Mouse (Mus musculus): ENCODE results near the gene Il17rb. TPM values are rescaled to one million over a fixed set of nuclear protein-coding genes. Genes with fewer than 3 reads are reported as not detected.

Il17rb gene
- polyA plus RNA-seq, 1 experiment from 2014 or later = 1.1 TPM

DNA sequence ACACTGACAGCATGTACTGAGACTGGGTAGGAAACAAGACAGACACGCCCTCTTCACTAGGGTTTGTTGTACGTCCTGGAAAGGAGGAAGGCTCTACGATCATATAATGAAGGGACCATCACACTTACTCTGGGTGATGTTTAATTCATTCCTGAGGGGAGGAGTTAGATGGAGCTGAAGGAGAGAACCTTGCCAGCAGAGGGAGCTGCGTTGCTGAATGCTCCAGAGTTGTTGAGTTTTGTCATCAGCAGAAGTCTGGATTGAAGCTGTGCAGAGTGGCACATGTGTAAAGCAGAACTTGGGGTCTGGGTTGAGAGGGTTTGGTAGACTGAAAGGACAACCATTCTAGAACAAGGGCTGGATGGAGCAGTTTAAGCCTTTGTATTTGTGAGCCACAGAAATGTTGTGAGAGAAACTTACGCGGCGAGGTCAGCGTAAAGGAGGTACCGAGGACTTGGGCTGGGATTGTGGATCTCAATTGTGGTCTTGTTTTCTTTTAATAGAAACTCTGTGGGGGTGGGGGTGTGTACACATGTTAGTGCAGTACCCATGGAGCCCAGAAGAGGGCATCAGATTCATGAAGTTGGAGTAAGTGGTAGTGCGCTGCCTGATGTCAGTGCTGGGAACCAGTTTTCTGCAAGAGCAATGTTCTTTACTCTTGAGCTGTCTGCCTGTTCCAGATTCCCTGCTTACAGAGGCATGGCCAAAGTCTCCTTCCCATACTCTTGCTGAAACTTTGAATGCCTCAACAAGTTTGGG is 28.1 kb downstream of the Il17rb start:
- no peak overlapping the region for H3K4me3 ChIP-seq
- no peak overlapping the region for H3K9ac ChIP-seq
- no peak for ATAC-seq
- 97% methylated on average over 10 of the region's 10 CpGs for WGBS
- no peaks in the 10 kb centered on the region for H3K9me3 ChIP-seq (replicated peaks)
- H3K27ac ChIP-seq = no peak overlapping the region
- H3K27me3 ChIP-seq = no peaks in the 10 kb centered on the region
- H3K4me1 ChIP-seq = peaks cover 11% of the 10 kb centered on the region
- peaks cover 72% of the 10 kb centered on the region for H3K36me3 ChIP-seq (ENCODE audit: poor library complexity, severe bottlenecking)
- H3K4me2 ChIP-seq = no peak overlapping the region

DNA sequence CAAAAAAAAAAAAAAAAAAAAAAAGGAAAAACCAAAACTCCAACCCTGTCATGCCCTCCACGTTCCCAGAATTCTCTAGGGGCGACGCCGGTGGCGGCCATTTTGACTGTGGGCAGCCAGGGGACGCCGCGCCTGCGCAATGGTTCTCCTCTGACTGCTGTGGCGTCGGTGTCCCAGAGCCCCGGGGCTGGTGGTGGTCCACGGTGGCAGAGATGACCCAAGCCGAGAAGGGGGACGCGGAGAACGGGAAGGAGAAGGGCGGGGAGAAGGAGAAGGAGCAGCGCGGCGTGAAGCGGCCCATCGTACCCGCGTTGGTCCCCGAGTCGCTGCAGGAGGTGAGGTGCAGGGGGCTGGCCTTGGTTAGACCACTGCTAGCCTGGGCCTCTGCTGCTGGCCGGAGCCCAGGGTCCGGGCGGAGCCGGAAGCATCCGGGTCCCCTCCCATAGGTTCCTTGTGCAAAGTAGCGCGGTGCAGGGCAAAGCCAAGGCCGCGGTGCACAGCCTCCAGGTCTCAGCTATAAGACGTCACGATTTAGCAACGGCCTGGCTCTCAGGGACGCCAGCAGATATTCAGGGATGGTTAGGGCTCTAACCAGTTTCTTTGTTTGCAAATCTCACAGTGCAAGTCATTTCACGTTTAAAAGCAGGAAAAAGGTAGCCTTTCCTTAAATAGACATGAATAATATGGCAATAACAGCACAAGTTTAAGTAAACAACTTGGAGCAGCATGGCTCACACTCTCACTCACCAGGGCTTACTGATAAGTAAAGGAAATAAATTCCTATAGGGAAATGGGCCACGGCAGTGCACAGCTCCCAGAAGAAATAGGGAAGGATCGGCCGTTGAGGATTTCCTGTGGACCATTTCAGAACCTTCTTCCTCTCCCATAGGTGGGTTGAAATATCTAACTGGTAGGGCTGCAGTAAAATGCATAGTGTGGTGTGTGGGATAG is 30.2 kb downstream of the Il17rb start, which contains the start of gene Actr8:
Gene Actr8, plus strand, starts transcription at position 84 of the 951 bp plus-strand sequence.
- Histone ChIP-seq H3K27me3 (no peaks in the 10 kb centered on the region), H3K36me3 (ENCODE audit: poor library complexity, severe bottlenecking) (peaks cover 71% of the 10 kb centered on the region), H3K9ac (peak within 1 kb of the TSS; percentile 90), H3K4me1 (peaks cover 11% of the 10 kb centered on the region), H3K4me2 (peak within 1 kb of the TSS; percentile 88), H3K27ac (peak within 1 kb of the TSS; percentile 83), H3K4me3 (peak within 1 kb of the TSS; percentile 83), H3K9me3 (replicated peaks) (no peaks in the 10 kb centered on the region)
- WGBS = 4% methylated on average over 44 of the region's 44 CpGs
- peak; percentile 95 for ATAC-seq

DNA sequence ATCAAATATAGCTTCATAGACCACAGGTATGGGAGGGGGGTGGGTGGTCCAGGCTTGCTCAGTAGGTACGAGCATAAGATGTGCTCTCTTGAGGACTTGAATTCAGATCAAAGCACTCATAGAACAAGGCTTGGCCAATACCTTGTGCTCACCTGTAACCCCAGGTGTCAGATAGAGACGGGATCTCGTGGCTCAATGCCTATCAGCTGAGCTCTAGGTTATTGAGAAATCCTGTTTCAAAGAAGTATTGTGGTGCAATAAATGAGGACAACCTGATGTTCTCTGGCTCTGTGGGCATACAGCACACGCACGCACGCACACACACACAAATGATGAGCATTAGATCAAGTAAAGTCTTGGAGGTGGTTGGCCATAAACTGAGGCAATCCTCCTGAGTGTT is 31.8 kb downstream of the Il17rb start:
- Histone ChIP-seq H3K9me3 (replicated peaks) (no peaks in the 10 kb centered on the region), H3K36me3 (ENCODE audit: poor library complexity, severe bottlenecking) (peaks cover 71% of the 10 kb centered on the region), H3K9ac (no peak overlapping the region), H3K27me3 (no peaks in the 10 kb centered on the region), H3K4me2 (no peak overlapping the region), H3K4me1 (peaks cover 11% of the 10 kb centered on the region), H3K27ac (no peak overlapping the region), H3K4me3 (no peak overlapping the region)
- 96% methylated on average over 6 of the region's 6 CpGs for WGBS
- ATAC-seq = no peak

- Histone ChIP-seq H3K27me3 (no peaks in the 10 kb centered on the region), H3K9me3 (replicated peaks) (no peaks in the 10 kb centered on the region), H3K4me3 (no peak overlapping the region), H3K4me2 (no peak overlapping the region), H3K9ac (no peak overlapping the region), H3K4me1 (peaks cover 27% of the 10 kb centered on the region), H3K27ac (no peak overlapping the region), H3K36me3 (ENCODE audit: poor library complexity, severe bottlenecking) (peaks cover 64% of the 10 kb centered on the region)
- WGBS = 91% methylated on average over 5 of the region's 5 CpGs
- no peak for ATAC-seq
These were observed 36.7 kb downstream of the Il17rb start for GRCm38 (mm10) chr14:29971993-29972392.

- ATAC-seq = no peak
- Histone ChIP-seq H3K9me3 (replicated peaks) (no peaks in the 10 kb centered on the region), H3K27me3 (no peaks in the 10 kb centered on the region), H3K4me3 (no peak overlapping the region), H3K9ac (no peak overlapping the region), H3K27ac (no peak overlapping the region), H3K36me3 (ENCODE audit: poor library complexity, severe bottlenecking) (peaks cover 58% of the 10 kb centered on the region), H3K4me1 (peaks cover 27% of the 10 kb centered on the region), H3K4me2 (no peak overlapping the region)
- 95% methylated on average over 7 of the region's 7 CpGs for WGBS
These were observed 37.2 kb downstream of the Il17rb start for GRCm38 (mm10) chr14:29971446-29971845.

GRCm38 (mm10) chr14:29968075-29968821 is 40.4 kb downstream of the Il17rb start, which contains the start of gene Selenok:
TSS of gene Selenok (plus strand) at chr14:29968308.
- peak; percentile 100 for ATAC-seq
- peaks cover 27% of the 10 kb centered on the region for H3K36me3 ChIP-seq (ENCODE audit: poor library complexity, severe bottlenecking)
- H3K9me3 ChIP-seq (replicated peaks) = no peaks in the 10 kb centered on the region
- H3K4me1 ChIP-seq = peaks cover 27% of the 10 kb centered on the region
- WGBS = under 1% methylated on average over 42 of the region's 49 CpGs
- H3K4me2 ChIP-seq = peak within 1 kb of the TSS; percentile 87
- peak within 1 kb of the TSS; percentile 90 for H3K9ac ChIP-seq
- no peaks in the 10 kb centered on the region for H3K27me3 ChIP-seq
- H3K27ac ChIP-seq = peak within 1 kb of the TSS; percentile 83
- peak within 1 kb of the TSS; percentile 87 for H3K4me3 ChIP-seq

DNA sequence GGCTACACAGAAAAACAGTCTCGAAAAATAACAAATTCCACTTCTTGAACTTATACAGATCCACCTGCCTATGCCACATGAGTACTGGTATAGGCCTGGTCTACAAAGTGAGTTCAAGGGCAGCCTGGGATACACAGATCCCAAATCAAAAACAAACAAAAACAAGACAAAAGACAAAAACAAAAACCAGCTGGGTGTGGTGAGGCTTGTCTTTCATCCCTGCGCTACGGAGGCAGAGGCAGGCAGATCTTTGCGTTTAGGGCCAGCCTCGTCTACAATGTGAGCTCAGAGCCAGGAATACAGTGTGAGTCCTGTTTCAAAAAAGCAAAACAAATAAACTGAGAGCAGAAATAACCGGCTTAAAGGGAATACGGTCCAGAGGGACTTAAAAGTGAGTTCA is 41.1 kb downstream of the Il17rb start:
- WGBS = 69% methylated on average over 7 of the region's 7 CpGs
- Histone ChIP-seq H3K4me1 (peaks cover 27% of the 10 kb centered on the region), H3K9ac (peak overlapping the region; percentile 58), H3K9me3 (replicated peaks) (no peaks in the 10 kb centered on the region), H3K27me3 (no peaks in the 10 kb centered on the region), H3K27ac (peak overlapping the region; percentile 66), H3K4me3 (peak overlapping the region; percentile 87), H3K36me3 (ENCODE audit: poor library complexity, severe bottlenecking) (peaks cover 21% of the 10 kb centered on the region), H3K4me2 (peak overlapping the region; percentile 87)
- no peak; the same call in 1 of the 2 replicates for ATAC-seq

DNA sequence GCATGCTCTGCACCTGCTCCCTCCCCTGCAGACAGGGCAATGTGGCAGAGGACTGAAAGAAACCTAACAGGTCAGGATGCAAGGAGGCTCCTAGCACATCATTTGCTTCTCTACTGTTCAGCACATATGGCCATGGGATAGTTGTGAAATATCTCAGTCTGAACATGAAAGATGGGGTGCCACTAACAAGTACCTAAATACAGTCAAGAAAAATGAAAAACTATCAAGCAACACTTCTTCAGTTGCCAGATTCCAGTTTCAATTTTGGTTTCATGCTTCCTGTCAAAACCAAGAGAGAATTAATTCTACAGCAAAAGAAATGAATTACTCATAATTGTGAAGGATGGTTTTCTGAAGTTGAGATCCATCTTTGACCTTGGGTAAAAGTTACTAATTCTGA is 51.3 kb downstream of the Il17rb start:
- Histone ChIP-seq H3K4me1 (no peaks in the 10 kb centered on the region), H3K27me3 (no peaks in the 10 kb centered on the region), H3K9me3 (replicated peaks) (no peaks in the 10 kb centered on the region), H3K4me3 (no peak overlapping the region), H3K4me2 (no peak overlapping the region), H3K36me3 (ENCODE audit: poor library complexity, severe bottlenecking) (no peaks in the 10 kb centered on the region), H3K27ac (no peak overlapping the region), H3K9ac (no peak overlapping the region)
- no peak for ATAC-seq

DNA sequence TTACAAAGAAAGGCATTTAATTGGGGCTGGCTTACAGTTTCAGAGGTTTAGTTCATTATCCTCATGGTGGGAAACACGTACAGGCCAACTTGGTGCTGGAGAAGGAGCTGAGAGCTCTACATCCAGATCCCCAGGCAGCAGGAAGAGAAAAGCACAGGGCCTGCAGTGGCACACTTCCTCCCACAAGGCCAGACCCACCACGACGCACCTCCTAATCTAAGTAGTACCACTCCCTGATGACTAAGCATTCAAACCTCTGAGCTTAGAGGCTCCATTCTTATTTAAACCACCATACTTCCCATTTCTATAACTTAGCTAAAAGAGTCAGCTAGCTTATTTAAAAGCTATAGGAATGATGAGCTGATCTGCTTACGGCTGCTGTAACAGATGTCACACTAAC is 57.9 kb downstream of the Il17rb start:
- Histone ChIP-seq H3K9ac (no peak overlapping the region), H3K4me3 (no peak overlapping the region), H3K36me3 (ENCODE audit: poor library complexity, severe bottlenecking) (no peaks in the 10 kb centered on the region), H3K4me1 (no peaks in the 10 kb centered on the region), H3K9me3 (replicated peaks) (no peaks in the 10 kb centered on the region), H3K27me3 (no peaks in the 10 kb centered on the region), H3K27ac (no peak overlapping the region), H3K4me2 (no peak overlapping the region)
- ATAC-seq = no peak
- WGBS = 84% methylated on average over 4 of the region's 4 CpGs

- H3K36me3 ChIP-seq (ENCODE audit: poor library complexity, severe bottlenecking) = no peaks in the 10 kb centered on the region
- no peak overlapping the region for H3K9ac ChIP-seq
- H3K4me3 ChIP-seq = no peak overlapping the region
- ATAC-seq = no peak
- no peak overlapping the region for H3K27ac ChIP-seq
- WGBS = 78% methylated on average over 5 of the region's 5 CpGs
- H3K4me2 ChIP-seq = no peak overlapping the region
- no peaks in the 10 kb centered on the region for H3K9me3 ChIP-seq (replicated peaks)
- no peaks in the 10 kb centered on the region for H3K4me1 ChIP-seq
- H3K27me3 ChIP-seq = peaks cover 7% of the 10 kb centered on the region; the same call in 1 of the 2 replicates
These were observed 61.9 kb downstream of the Il17rb start for GRCm38 (mm10) chr14:29946761-29947309.

Data from forebrain, embryonic 13.5 days (tissue).